Mouse (Mus musculus) granulocyte monocyte progenitor cell, adult 5-6 weeks (primary cell): ENCODE data around the gene Clmn. TPM values are rescaled to one million over a fixed set of nuclear protein-coding genes. Genes with fewer than 3 reads are reported as not detected.
A peak's percentile ranks its signal among the peaks of the same experiment; 100 is the strongest.

Source experiments
- ATAC-seq: replicated peaks from 2 replicates; pipeline ENCODE4 v1.8.0; 2016; ENCODE audit warnings: mild to moderate bottlenecking, moderate TSS enrichment, inconsistent platforms; ENCODE audit not compliant: poor library complexity, severe bottlenecking
- total RNA-seq, 2 experiments: library from RNA; stranded (forward) in 1 of 2; stranded (reverse) in 1 of 2; fragments of 200-712, 200-1000 nt in 1 of 2; fragments of >200 nt in 1 of 2; fragmentation: Nextera tagmentation in 1 of 2; gene quantifications; 2 replicates each; pipeline ENCODE4 v1.2.3; 2014 to 2017

Clmn gene
- total RNA-seq, 2 experiments from 2014 or later = 0.84 TPM; not detected in 1

DNA sequence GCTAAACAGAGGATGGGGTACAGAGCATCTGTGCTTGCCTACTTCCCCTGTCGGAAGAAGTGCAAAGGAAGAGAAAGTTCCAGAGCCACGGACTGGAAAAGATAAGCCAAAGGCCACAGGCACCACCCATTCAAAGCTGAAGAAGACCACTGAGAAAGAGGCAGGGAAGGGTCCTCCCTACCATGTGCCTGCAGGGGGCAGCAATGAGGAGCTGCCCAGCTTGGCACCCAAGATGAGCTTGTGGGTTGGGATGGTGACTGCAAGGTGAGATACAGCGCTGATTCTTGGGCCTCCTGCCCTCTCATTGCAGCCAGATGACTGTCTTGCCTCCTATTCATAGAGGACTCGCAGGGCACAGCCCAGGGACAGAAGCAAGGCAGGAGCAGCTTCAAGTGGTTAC, 97.7 kb downstream of the Clmn start:
- peak; percentile 76 for ATAC-seq

DNA sequence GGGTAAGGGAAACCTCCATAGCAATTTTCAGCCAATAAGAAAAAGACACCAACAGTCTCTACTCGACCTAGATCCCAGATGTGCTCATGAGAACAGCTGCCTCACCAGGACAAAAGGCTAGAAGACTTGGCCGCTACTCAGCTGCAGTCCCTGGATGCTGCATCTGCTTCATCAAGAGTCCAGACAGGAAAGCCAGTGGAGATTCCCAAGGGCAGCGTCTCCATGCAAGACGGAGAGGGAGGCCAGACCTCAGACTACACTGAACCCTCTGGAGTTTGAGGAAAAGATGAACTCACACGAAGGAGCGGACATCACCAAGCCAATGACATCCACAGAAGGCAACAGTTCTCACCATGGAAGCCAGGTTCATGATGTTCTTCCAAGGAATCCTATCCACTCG, 99.1 kb downstream of the Clmn start:
- ATAC-seq = no peak

DNA sequence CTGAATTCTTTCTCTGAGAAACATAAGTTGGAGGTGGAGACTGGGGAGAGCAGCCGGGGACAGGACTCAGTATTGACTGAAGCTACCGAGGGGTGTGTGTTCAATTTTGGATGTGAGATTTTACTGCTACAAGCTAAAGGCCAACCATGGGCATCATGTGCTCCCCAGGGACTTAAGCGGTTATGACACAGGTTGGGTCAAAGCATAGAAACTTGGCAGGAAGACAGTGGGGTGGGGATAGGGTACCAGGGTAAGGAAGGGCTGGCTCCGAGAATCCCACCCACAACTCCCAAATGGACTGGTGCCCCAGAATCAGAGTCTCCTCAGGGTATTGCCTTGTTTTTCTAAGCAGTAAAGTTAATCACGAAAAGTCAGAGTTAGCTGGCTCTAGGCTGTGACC, 99.8 kb downstream of the Clmn start:
- no peak for ATAC-seq

DNA sequence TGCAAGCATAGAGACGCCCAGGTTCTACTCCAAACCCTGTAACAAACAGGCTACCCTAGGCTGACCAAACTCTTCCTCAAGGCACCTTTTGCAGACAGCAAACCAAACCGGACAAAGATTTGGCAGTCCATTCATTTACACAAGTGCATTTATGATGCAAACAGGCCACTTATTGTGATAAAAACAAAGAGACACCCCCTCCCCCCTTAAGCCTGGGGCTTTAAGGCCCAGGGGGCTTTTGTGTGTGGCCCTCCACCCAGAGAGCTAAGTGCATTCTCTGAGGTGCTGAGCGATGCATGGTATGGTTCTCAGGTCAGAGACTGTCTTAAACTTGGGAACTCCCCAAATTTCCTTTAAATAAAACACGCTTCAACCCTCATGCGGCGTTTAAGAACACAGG, 101.0 kb downstream of the Clmn start:
- no peak for ATAC-seq

DNA sequence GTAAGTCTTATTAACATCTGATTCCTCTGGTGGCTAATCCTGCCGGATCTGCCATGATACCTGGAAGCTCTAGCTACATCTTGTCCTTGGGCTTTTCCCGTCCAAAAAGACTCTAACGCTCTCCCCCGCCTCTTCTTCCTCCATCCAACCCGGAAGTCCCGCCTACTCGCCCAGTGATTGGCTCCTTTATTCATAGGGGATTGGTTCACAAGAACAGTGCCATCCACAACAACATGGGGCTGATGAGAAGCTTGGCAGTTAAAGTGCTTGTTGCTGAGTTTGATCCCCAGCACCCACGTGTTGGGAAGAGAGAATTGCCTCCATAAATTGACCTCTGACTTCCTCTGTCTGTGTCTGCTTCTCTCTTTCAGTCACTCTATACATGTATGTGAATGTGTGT, 103.5 kb downstream of the Clmn start:
- no peak for ATAC-seq

DNA sequence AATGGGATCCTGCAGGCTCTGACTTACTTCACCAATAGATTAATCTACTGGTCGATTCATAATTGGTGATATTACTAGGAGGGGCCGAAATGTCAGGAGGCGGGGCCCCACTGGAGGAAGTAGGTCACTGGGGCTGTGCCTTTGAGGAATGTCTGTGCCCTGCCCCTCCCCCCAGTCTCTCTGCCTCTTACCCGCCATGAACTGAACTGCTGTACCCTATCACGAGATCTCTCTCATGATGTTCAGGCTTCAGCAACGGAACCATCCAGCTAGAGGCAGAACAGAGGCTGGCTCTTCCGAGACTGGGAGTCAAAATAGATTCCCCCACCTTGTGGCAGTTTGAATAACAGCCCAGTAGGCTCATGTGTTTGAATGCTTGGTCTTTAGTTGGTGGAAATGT, 106.8 kb downstream of the Clmn start:
- ATAC-seq = no peak

DNA sequence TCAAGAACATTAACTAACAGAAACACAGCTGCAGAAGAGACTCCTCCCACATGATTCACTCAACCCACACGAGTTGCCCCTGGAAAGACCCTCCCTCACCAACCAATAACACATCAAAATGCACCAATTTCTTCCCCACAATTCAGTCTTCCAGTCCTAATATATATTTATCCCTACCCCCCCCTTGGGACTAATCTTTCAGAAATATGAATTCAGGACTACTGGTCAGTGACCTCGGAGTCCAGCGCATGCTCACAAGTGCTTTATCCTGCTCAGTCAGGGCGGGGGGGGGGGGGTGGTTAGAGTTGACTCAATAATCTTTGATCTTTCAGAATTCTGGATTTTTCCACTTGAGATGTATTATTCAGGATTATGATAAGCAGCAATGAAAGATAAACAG, 111.2 kb downstream of the Clmn start:
- no peak for ATAC-seq

DNA sequence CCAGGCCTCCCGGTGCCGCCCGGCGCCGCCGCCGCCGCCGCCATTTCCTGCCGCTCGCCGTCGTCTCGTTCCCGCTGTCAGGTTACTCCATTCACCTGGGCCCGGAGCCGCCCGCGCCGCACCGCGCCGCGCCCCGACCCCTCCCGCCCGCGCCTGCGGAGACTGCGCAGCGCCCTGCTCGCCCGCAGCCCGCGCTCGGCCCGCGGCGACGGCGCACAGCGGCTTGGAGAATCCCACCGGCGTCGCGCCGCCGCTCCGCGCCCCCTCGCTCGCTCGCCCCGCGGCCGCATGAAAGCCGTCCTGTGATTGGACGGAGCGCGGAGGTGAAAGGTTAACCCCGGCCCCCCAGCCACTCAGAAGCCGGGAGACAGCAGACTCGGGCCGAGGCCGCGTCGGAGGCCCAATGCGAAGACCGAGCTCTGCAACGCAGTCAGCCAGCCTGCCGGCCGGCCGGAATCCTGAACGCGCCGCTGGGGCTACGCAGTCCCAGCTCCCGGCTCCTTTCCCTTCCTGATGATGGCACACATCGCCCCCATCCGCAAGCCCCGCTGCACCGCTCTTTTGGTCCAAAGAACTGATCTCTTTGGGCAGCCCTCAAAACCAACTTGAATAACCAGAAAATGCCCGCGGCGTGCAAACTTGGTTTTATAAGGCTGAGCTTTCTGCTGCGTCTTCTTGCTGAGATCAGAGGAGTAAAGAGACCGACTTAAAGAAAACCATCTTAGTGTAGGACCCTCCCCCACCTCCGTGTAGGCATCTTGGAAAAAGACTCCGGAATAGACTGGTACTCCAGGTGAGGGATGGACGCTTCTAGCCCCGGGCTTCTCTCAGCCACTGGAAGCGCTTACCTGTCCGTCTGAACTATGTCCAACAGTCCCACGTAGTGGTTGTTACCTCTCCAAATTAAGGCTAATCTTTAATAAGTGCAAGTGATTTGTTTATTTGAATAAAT, 112.8 kb downstream of the Clmn start, which contains the start of gene Dicer1:
TSS of gene Dicer1 (minus strand) at position 139 of the 952 bp plus-strand sequence.
- ATAC-seq = peak; percentile 91

DNA sequence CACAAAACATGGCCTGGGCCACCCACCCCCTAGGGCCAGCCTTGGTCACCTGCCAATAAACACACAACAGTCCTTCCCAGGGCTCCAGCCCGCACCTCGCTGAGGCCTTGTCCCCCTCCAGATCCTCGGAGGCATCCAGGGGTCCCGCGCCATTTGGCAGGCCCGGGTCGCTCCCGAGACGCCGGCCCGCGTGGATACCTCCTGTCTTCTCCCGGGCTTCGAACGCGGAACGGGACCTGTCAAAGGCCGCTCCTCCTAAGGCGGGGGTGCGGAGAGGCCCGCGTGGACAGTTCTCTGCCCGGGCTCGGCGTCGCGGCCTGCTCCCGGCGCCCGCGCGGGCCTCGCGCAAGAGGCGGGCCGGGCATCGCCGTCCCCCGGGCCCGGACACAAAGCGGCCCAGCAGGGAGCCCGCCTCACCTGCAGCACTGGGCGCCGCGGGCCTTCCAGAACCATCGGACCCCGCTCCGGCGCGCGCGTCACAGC, 113.5 kb downstream of the Clmn start:
- 0 out of 2 replicates have a peak, but pooled peaks have one; percentile 5 for ATAC-seq

DNA sequence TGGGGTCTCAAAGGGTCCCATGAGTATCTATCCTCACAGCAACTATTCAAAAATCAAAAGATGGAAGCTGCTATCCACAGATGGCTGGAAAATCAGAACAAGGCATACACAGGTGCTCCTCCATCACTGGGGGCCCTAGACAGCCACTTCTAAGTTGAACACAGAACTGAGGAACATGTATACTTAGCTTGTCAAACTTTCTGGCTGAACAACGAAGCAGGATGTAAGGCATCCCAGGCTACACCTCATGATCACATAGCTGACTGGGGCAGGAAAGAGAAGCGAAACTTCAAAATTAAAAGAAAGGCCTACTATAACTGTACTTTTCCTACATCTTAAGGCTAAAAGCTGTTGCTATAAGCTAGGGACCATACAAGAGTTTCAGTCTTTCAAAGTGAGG, 115.9 kb downstream of the Clmn start:
- ATAC-seq = peak; percentile 13

DNA sequence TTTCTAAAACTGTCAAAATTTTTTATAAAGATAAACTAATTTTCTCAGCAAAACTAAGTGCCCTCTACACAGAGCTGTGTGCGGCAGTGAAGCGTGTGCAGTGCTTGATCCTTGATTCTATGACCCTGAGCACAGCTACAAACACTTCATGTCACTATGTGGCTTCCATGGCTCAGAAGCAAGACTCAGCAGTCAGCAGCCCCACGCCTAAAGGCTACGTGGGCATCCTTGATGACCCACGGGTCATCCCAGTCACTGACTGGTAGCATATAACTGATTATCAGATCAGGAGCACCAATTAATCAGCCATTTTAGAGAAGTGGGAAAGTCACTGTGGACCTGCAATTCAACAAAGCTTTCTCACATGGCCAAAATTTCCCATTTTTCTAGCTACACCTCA, 117.6 kb downstream of the Clmn start:
- no peak for ATAC-seq

DNA sequence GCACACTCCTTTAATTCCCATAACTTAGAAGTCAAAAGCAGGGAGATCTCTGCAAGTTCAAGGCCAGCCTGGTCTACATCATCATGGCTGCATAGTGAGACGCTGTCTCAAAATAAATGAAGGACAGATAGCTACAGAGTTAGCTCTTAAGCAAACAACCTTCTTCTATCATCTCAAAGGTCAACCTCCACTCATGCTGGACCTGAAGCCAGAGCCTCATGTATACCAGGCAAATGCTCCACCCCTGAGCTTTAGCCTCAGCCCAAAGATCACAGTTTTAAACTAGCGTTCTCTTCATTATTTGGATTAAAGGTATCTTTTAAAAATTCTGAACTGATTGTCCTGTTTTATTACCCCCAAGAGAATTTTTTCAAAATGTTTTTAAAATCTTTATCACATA, 118.3 kb downstream of the Clmn start:
- no peak for ATAC-seq

DNA sequence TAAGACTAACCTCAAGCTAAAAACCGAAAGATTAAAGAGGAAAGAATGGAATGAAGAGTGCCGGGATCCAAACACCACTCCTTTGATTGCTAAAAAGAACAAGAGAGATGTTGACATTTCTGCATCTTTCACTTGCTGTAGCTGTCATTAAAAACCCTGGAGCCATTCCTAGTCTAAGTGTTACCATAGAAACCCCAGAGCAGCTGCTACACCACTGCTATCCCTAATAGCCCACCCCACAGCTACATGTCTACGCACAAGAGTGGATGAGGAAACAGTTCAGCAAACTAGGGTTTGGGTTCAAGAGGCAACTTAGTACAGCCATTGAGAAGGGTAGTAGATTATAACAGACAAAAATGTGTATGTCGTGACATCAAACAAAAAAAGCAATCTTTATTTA, 121.2 kb downstream of the Clmn start:
- no peak for ATAC-seq

DNA sequence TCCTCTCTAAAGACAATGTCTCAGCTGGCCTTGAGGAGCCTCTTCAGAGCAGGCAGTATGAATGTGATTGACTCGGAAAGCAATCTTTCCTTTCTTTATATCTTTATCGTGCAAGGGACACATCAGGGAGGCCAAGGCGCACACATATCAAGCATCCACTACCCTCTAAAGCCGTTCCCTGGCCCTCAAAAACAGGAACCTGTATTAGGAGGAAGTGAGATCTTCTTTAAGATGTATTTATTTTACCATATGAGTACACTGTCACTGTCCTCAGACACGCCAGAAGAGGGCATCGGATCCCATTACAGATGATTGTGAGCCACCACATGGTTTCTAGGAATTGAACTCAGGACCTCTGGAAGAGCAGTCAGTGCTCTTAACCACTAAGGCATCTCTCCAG, 122.6 kb downstream of the Clmn start:
- ATAC-seq = peak; percentile 98

DNA sequence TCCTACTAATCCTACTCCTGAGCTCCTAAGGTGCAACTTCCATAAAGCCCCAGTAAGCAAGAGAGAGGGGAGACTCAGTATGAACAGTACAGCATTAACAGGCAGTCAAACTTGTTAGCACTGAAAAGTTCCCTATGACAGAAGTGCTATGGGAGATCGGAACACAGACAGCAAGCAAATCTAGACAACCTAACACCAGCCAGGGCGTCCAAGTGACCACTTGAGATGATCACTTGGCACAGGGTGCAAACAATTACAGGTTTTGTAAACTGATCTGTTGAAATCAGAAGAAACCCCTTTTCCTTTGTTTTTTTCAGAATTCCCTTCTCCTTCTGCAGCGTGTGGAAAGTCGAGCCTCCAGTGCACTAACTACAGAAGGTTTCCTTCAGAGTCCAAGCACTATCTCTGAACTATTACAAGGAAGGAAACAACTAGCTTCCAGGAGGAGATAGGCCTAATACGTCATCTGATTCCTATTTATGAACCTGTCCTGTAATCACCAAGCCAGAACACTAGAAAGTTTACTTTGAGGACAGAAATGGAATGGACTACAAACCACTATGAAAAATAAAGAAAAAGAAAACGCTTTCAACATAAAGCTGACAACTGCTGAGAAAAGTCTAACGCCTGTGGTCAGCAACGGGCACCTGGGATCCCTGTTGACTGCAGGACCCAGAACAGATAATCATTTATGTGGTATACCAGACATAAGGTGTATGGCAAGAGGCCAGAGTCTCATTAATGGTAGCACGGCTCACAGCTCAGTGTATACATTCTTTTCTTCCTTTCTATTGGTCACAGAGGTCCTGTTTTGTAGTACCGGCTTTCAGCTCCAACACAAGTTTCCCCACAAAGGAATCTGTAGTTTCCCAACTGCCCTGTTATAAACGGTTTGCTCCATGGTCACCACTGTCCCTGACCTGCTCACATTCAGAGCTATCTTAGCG, 123.8 kb downstream of the Clmn start:
- no peak for ATAC-seq

DNA sequence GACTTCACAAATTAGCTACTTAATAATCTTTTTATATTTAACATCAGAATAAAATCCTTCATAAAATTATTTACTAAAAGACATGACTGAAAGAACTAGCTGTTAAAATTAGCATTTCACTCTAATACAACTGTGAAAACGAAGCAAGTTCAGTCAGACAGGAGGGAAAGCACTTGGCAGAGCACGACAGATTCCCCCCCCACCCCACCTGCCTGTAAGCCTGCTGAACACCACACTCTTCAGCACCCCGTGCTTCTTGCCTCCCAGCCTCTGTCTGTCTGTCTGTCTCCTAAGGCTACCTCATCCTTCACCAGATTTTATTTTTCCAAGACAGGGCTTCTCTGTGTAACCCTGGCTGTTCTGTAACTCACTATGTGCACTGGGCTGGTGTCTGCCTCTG, 125.9 kb downstream of the Clmn start:
- no peak for ATAC-seq

DNA sequence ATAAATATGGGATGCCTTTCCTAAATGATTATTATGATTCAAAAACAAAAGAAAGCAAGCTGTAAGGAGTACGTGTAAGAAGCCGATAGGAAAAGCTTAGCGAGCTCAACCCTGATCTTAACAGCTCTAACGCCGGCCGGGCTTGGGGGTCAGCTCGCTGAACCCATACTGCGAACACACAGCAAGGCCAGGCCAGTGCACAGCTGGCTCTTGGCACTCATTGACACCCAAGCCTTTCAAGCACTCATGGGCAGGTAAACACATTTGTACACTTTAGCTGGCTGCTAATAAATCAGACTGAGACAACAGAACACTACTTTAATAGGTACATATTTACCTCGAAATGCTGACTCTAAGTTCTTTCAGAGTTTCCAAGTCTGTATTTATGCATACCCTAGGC, 126.4 kb downstream of the Clmn start:
- no peak for ATAC-seq

DNA sequence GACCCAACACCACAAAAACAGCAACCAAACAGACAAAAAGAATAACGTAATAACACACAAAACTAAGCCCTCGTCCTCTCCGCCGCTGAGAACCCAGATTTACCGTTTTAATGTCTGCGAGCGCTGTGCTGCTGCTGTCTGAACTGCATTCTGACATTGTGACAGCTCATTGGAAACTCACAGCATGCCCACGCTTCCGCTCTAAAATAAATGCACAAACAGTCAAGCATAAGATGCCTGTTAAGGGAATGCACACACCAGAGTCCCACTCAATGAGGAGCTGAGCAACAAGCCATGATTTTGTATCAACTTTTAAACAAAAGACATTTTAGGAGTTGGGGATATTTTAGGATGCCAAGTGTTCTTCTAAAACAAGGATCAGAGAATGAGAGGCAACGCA, 127.2 kb downstream of the Clmn start:
- ATAC-seq = no peak

DNA sequence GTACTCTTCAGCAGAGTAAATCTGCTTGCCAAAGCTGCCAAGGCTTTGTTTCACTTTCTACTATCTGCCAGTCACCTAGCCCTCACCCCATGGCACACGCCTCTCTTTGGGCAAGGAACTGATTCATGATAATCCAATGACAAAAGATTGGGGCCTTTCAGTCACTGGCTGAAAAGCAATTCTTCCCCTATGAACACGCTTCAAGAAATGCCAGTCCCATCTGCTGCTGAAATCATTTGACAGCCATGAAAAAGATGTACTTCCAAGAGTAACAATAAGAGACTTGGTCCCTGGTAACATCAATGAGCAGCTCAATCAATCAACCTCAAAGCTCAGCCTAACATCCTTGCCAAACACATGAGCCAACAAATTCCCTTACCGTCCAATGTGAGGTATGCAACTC, 128.9 kb downstream of the Clmn start:
- ATAC-seq = no peak

DNA sequence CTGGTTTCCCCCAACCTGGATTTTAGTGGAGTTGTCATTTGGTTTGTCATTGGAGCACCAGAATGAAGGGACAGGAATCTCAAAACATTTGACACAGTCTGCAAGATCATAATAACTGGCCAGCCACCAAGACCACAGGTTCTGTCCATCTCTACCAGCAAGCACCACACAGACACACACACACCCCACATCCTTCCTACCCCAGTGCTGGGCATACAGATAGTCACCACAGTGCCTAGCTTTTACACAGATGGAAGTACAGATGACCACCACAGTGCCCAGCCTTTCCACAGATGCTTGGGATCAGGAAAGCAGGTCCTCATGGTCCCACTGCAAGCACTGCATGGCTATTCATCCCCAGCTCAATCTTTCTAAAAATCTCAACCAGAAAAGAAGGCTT, 131.7 kb downstream of the Clmn start:
- no peak for ATAC-seq

DNA sequence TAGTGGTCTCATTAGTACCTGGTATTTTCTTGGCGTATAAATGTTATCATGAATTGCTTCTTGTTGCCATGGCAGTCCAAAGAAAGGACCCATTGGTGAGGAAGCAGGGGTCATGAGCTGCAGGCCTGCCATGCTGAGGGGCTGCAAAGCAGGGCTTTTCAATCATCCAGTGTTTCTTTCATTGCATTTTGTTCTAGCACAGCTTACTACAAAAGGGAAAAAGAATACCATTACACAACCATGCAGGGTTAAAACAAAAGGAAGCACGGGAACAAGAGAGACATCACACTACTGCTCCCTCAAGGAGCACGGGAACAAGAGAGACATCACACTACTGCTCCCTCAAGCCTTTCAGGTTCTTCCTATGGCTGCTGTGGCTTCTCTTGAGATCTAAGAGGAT, 133.1 kb downstream of the Clmn start:
- no peak for ATAC-seq
